Mouse (Mus musculus) G1E (cell line): ENCODE results near the gene Gm9821. TPM values are rescaled to one million over a fixed set of nuclear protein-coding genes. Genes with fewer than 3 reads are reported as not detected.

Experiments used
- ATAC-seq: 2 replicates; pipeline ENCODE4 v1.8.0; 2016; ENCODE audit warnings: mild to moderate bottlenecking; ENCODE audit not compliant: insufficient number of reproducible peaks, poor library complexity, low FRiP score, severe bottlenecking; ENCODE audit errors: extremely low read depth
- DNase-seq: peaks from one replicate; pipeline ENCODE4 v3.0.0; 2012; ENCODE audit warnings: low spot score
- H3K27me3 ChIP-seq: 2 replicates; pipeline ENCODE4 v1.6.1; 2012; ENCODE audit warnings: mild to moderate bottlenecking, low read length, inconsistent platforms; ENCODE audit not compliant: insufficient read depth
- H3K36me3 ChIP-seq: replicated peaks from 2 replicates; pipeline ENCODE3; 2012; ENCODE audit warnings: mild to moderate bottlenecking, inconsistent platforms
- H3K4me1 ChIP-seq: 2 replicates; pipeline ENCODE4 v1.6.1; 2012; ENCODE audit warnings: low read depth, low read length, inconsistent platforms, mixed read lengths; ENCODE audit not compliant: insufficient read depth
- H3K4me3 ChIP-seq: 2 replicates; pipeline ENCODE4 v1.5.1; 2012; ENCODE audit warnings: low read depth, mild to moderate bottlenecking, inconsistent platforms, low read length, moderate library complexity, mixed read lengths
- H3K9me3 ChIP-seq: replicated peaks from 2 replicates; pipeline ENCODE4 v1.6.1; 2012; ENCODE audit warnings: inconsistent platforms
- CTCF ChIP-seq: IDR thresholded peaks from 2 replicates; pipeline ENCODE4 v1.5.1; 2012; ENCODE audit warnings: low read depth, low read length, inconsistent platforms, mixed read lengths
- GATA1 ChIP-seq: IDR thresholded peaks from 2 replicates; pipeline ENCODE4 v1.6.1; 2012; ENCODE audit warnings: borderline replicate concordance, low read length, inconsistent platforms, mixed read lengths
- GATA2 ChIP-seq: IDR thresholded peaks from 2 replicates; pipeline ENCODE4 v1.6.1; 2012; ENCODE audit warnings: low read depth, low read length, inconsistent platforms, borderline replicate concordance
- POLR2AphosphoS5 ChIP-seq: IDR thresholded peaks from 2 replicates; pipeline ENCODE4 v1.6.1; 2012; ENCODE audit warnings: low read depth, low read length, inconsistent platforms; ENCODE audit not compliant: insufficient replicate concordance
- TAL1 ChIP-seq: conservative IDR thresholded peaks from 2 replicates; pipeline ENCODE4 v1.6.1; 2012; ENCODE audit warnings: low read depth, low read length, inconsistent platforms, mixed read lengths
- polyA plus RNA-seq: library from polyadenylated mRNA; stranded (reverse); fragments of >175 nt; gene quantifications from 2 replicates; pipeline ENCODE4 v1.2.3, GENCODE M21; 2012
- total RNA-seq, 2 experiments: library from RNA; stranded (forward) in 1 of 2; stranded (reverse) in 1 of 2; fragments of 200-1000 nt in 1 of 2; fragments of >200 nt in 1 of 2; fragmentation: Nextera tagmentation in 1 of 2; gene quantifications; 2 replicates each; pipeline ENCODE4 v1.2.3; 2014 to 2017

The Gm9821 gene
- total and polyA plus RNA-seq, 3 experiments = 0.10 to 1.6 TPM; not detected in 1

- H3K36me3 ChIP-seq = no peaks in the 10 kb centered on the region
- TF ChIP-seq TAL1 (no peak), GATA1 (no peak), GATA2 (no peak), POLR2AphosphoS5 (no peak)
- no peak overlapping the region for H3K4me3 ChIP-seq
- ATAC-seq (0 out of 2 replicates have a peak, but pooled peaks have one; percentile 23), DNase-seq (no peak)
- peaks cover 50% of the 10 kb centered on the region for H3K27me3 ChIP-seq
- peaks cover 22% of the 10 kb centered on the region for H3K4me1 ChIP-seq
- H3K9me3 ChIP-seq = no peaks in the 10 kb centered on the region
Observed at GRCm38 (mm10) chr2:91986071-91986470, 40.6 kb downstream of the Gm9821 start.

DNA sequence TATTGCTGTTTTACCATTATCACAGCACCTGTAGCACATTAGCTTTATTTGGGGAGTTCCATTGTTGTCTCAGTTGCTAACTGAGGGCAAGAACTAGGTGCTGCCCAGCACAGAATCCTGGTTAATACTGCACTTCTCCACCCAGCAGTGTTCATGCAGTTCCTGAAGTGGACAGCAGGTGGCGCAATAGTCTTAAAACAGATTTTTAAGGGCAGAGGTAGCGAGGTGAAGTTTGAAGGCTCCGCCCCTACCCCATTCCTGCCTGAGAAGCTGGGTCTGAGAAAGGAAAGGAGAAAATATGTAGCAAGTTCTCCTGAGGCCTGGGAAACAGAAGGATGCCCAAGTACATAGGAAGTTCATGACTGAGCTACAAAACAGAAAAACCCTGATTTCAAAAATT lies 42.0 kb downstream of the Gm9821 start:
- Histone ChIP-seq H3K36me3 (no peaks in the 10 kb centered on the region), H3K4me1 (peaks cover 22% of the 10 kb centered on the region), H3K9me3 (no peaks in the 10 kb centered on the region), H3K27me3 (peaks cover 52% of the 10 kb centered on the region), H3K4me3 (no peak overlapping the region)
- TF ChIP-seq GATA1 (no peak), CTCF (peak; percentile 66)
- ATAC-seq = no peak
- peak; percentile 53 for DNase-seq

GRCm38 (mm10) chr2:91989750-91990149 lies 44.2 kb downstream of the Gm9821 start:
- ATAC-seq = no peak
- no peak for DNase-seq
- H3K36me3 ChIP-seq = no peaks in the 10 kb centered on the region

GRCm38 (mm10) chr2:91993409-91993808 lies 47.9 kb downstream of the Gm9821 start:
- no peak overlapping the region for H3K4me3 ChIP-seq
- no peaks in the 10 kb centered on the region for H3K36me3 ChIP-seq
- TF ChIP-seq GATA2 = no peak
- TF ChIP-seq GATA1 = no peak
- no peak for TF ChIP-seq TAL1
- no peak for TF ChIP-seq POLR2AphosphoS5
- TF ChIP-seq CTCF = no peak
- H3K9me3 ChIP-seq = no peaks in the 10 kb centered on the region
- peaks cover 47% of the 10 kb centered on the region for H3K27me3 ChIP-seq
- no peak for DNase-seq
- no peak for ATAC-seq
- H3K4me1 ChIP-seq = no peaks in the 10 kb centered on the region

More at GRCm38 (mm10) chr2:91989750-91990149, 44.2 kb downstream of the Gm9821 start:
- Histone ChIP-seq H3K4me1 (peaks cover 14% of the 10 kb centered on the region), H3K27me3 (peaks cover 48% of the 10 kb centered on the region), H3K4me3 (no peak overlapping the region), H3K9me3 (no peaks in the 10 kb centered on the region)
- TF ChIP-seq GATA1 (no peak), CTCF (peak; percentile 61; the same call in 1 of the 2 replicates)

GRCm38 (mm10) chr2:91996006-91996405 lies 50.5 kb downstream of the Gm9821 start:
- no peaks in the 10 kb centered on the region for H3K36me3 ChIP-seq
- no peak for TF ChIP-seq CTCF
- no peak for TF ChIP-seq TAL1
- no peak for TF ChIP-seq GATA1
- no peak for TF ChIP-seq POLR2AphosphoS5
- no peak for TF ChIP-seq GATA2
- DNase-seq (no peak), ATAC-seq (no peak)
- no peaks in the 10 kb centered on the region for H3K9me3 ChIP-seq
- H3K27me3 ChIP-seq = peaks cover 49% of the 10 kb centered on the region
- no peaks in the 10 kb centered on the region for H3K4me1 ChIP-seq
- H3K4me3 ChIP-seq = no peak overlapping the region

Other genes starting within 250 kb of the Gm9821 start
- gene Atg13, start 235.1 kb upstream of the Gm9821 start, total RNA-seq (2014; fragmentation: Nextera tagmentation) = 30.9 and 34.8 TPM in 2 replicates
- gene Atg13, start 235.1 kb upstream of the Gm9821 start, total RNA-seq (2017) = 5.9 and 8.5 TPM in 2 replicates
- 21.0 and 22.2 TPM in 2 replicates for gene Atg13, start 235.1 kb upstream of the Gm9821 start, polyA plus RNA-seq
- gene Harbi1, start 234.9 kb upstream of the Gm9821 start, total RNA-seq (2014; fragmentation: Nextera tagmentation) = 14.8 and 17.0 TPM in 2 replicates
- gene Harbi1, start 234.9 kb upstream of the Gm9821 start, total RNA-seq (2017) = 14.8 and 15.2 TPM in 2 replicates
- gene Harbi1, start 234.9 kb upstream of the Gm9821 start, polyA plus RNA-seq = 1.2 and 2.9 TPM in 2 replicates
- 64.0 and 65.8 TPM in 2 replicates for gene Ambra1, start 215.6 kb upstream of the Gm9821 start, total RNA-seq (2014; fragmentation: Nextera tagmentation)
- 13.2 and 14.3 TPM in 2 replicates for gene Ambra1, start 215.6 kb upstream of the Gm9821 start, total RNA-seq (2017)
- 29.8 and 30.5 TPM in 2 replicates for gene Ambra1, start 215.6 kb upstream of the Gm9821 start, polyA plus RNA-seq
- gene Chrm4, start 18.5 kb upstream of the Gm9821 start, total RNA-seq (2014; fragmentation: Nextera tagmentation) = 0.60 TPM in 1 of 2 replicates, not detected in the other
- 0.11 and 0.23 TPM in 2 replicates for gene Chrm4, start 18.5 kb upstream of the Gm9821 start, total RNA-seq (2017)
- gene Chrm4, start 18.5 kb upstream of the Gm9821 start, polyA plus RNA-seq = 0.04 TPM in 1 of 2 replicates, not detected in the other
- 4.5 and 4.9 TPM in 2 replicates for gene Mdk, start 13.4 kb upstream of the Gm9821 start, total RNA-seq (2014; fragmentation: Nextera tagmentation)
- 0.76 and 0.81 TPM in 2 replicates for gene Mdk, start 13.4 kb upstream of the Gm9821 start, total RNA-seq (2017)
- gene Mdk, start 13.4 kb upstream of the Gm9821 start, polyA plus RNA-seq = 5.5 and 5.8 TPM in 2 replicates
- 290 and 308 TPM in 2 replicates for gene Dgkz, start 30.2 kb downstream of the Gm9821 start, total RNA-seq (2014; fragmentation: Nextera tagmentation)
- 115 and 146 TPM in 2 replicates for gene Dgkz, start 30.2 kb downstream of the Gm9821 start, total RNA-seq (2017)
- gene Dgkz, start 30.2 kb downstream of the Gm9821 start, polyA plus RNA-seq = 403 and 416 TPM in 2 replicates
- 2.5 and 2.8 TPM in 2 replicates for gene Creb3l1, start 78.8 kb downstream of the Gm9821 start, total RNA-seq (2014; fragmentation: Nextera tagmentation)
- 1.4 and 1.5 TPM in 2 replicates for gene Creb3l1, start 78.8 kb downstream of the Gm9821 start, total RNA-seq (2017)
- 1.1 and 1.4 TPM in 2 replicates for gene Creb3l1, start 78.8 kb downstream of the Gm9821 start, polyA plus RNA-seq
- 76.2 and 76.4 TPM in 2 replicates for gene Phf21a, start 147.4 kb downstream of the Gm9821 start, total RNA-seq (2014; fragmentation: Nextera tagmentation)
- gene Phf21a, start 147.4 kb downstream of the Gm9821 start, total RNA-seq (2017) = 22.3 and 26.8 TPM in 2 replicates
- gene Phf21a, start 147.4 kb downstream of the Gm9821 start, polyA plus RNA-seq = 8.8 and 10.5 TPM in 2 replicates